Mouse (Mus musculus): Measurements from ENCODE around the gene Olfr1358.
"Not testable (repeated sequence)": the region's sequence is repeated elsewhere in the genome, so short reads cannot be mapped to it uniquely, and the experiment has no call there.

Gene Olfr1358

DNA sequence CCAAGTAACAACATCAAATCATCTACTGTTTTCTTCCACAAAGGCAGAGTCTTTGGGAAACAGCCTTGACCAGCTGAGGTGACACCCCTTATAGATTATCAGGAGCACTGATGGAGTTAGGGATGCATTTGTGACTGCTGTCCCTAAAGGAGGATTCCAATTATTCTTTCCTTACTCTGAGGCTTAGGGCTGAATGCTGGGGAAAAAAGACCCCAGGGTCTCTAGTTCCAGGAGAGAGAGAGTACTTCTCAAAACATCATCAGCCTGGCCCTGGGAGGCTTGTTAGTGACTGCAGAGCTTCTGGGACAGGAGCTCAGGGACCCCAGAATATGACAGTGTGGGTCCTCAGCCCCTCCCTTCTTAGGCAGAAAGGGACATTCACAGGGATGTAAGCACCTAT, at the start of gene Olfr1358:
Gene Olfr1358 (plus strand): TSS at position 301 of the 400 bp plus-strand sequence.
- no peak for DNase-seq (ENCODE audit: low read depth, low spot score)

DNA sequence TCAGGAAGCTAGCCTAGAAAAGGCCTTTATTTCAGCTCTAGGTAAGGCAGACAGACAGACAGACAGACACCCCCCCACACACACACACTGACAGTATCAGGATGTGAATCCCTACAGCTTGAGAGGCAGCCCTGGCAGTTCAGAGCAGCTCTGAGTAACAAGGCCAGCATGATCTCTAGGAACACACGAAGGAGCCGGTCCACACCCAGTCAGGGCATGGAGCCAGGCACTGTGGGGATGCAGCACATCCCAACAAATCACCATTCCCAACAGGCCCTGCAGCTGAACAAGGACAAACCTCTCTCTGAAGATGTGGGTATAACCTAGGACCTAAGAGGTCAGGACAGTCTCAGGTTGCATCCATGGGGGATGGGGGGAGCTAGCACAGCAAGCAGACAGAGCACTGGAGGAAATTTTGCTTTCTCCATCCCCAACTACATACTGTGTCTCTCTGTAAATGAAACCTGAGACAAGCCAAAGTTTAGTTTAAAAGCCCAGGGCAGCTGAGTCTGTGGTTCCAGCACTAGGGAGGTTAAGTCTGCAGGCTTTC, 49.4 kb upstream of the Olfr1358 start:
- DNase-seq (ENCODE audit: low read depth, low spot score) = peak; percentile 77

DNA sequence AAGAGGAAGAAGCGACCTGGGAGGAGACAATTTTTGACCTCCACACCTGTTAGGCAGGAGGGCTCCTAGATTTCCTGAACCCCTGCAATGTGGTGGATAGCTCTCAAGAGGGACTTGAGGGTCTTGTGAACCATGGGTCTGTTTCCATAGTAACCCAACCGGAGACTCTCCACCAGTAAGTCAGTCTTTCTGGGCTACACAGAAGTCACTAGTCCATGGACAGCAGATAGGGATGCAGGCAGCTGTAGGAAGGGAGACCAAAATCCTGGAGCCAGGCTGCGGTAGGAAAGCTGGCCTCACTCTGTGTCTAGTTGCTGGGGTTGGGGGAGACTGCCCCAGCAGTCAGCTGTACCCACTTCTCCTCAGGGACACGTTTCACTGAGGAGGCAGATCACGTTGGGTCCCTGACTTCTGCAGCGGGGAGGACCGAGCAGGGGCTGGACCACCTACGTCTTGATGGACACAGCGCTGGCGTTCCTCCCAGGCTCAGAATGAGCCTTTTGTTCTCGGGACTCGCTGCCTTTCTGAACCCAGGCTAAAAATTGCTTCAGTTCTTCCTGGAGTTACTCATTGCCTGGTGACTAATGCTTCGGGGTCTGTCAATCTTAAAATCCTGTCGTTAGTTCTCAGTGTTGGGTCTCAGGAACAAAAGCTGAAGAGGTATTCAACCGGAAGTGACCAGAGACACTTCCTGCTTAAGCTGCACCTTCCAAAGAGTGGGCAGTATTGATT, 46.5 kb upstream of the Olfr1358 start:
- DNase-seq (ENCODE audit: low read depth, low spot score) = peak; percentile 95

- peak; percentile 33 for DNase-seq (ENCODE audit: low read depth, low spot score)
Observed at GRCm38 (mm10) chr10:78472046-78472445, 45.2 kb upstream of the Olfr1358 start.

DNA sequence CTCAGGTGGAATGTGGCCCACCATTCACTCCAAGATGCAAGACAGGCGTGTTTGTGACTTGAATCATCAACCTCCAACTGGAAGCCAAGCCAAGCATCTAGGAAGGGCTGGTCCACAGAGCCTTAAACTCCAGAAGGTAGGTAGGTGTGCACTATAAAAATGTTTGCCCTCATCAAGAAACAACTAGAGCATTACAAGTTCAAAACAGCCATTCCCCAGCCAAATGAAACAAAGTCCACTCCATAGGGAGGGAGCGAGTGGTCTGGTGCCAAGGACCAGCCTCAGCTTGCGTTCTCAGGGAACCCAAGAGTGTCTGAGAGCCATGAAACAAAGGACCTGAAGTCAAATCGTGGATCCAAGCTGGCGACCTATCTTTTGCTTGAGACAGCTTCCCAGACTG, 43.8 kb upstream of the Olfr1358 start:
- DNase-seq (ENCODE audit: low read depth, low spot score) = no peak

DNA sequence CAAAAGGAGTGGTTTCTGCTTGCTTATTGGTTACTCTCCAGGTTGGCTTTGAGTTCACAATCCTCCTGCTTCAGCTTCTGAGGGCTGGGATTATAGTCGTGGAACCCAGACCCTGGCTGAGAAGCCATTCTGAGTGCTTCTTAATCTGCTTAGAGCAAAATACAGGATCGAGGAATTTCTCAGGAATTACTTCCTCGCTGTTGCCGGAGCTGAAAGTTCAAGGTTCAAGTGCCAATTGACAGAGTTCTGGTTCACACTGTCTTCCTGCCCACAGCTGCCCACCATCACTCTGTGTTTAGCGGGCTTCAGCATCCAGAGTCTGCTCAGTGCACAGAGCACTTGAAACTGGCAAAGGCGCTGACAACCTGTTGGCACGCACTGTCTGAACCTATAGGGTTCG, 42.5 kb upstream of the Olfr1358 start:
- no peak for DNase-seq (ENCODE audit: low read depth, low spot score)

GRCm38 (mm10) chr10:78476821-78477220, 40.4 kb upstream of the Olfr1358 start:
- DNase-seq (ENCODE audit: low read depth, low spot score) = no peak

DNA sequence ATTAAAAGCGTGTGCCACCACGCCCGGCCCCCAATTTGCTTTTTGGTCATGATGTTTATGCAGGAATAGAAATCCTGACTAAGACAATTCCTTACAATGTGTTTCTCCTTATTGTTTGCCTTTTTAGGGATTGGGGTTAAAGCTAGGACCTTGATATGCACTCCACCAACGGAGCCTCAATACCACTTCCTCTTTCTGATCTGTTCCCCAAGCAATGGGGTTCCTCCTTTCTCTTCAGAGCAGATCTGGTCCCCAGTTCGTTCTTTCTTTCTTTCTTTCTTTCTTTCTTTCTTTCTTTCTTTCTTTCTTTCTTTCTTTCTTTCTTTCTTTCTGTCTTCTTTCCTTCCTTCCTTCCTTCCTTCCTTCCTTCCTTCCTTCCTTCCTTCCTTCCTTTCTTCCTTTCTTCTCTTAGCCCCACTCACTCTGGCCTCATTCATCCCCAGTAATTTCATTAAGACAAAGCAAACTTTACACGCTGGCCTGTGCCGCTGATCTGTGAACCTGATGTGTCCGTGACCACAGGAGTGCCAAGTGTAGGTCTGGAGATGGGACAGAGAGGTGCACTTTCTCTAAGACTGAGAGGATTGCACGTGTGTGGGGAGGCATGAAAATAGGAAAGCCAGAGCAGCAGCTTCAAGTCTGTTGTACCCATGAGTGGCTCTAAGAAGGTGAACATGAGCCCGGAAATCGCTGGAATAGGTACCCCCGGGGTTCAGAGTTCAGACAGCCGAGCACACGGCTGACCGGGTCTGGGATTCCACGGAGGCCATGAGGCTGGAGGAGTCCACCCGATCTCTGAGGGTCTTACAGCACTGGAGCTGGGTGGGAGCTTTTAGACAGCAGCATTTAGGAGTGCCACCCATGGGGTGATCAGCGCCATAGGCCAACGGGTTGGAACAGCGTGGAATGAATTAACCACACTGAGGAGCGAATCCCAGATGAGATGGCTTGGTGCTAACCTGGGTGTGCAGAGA, 36.0 kb upstream of the Olfr1358 start:
- DNase-seq (ENCODE audit: low read depth, low spot score) = no peak

DNA sequence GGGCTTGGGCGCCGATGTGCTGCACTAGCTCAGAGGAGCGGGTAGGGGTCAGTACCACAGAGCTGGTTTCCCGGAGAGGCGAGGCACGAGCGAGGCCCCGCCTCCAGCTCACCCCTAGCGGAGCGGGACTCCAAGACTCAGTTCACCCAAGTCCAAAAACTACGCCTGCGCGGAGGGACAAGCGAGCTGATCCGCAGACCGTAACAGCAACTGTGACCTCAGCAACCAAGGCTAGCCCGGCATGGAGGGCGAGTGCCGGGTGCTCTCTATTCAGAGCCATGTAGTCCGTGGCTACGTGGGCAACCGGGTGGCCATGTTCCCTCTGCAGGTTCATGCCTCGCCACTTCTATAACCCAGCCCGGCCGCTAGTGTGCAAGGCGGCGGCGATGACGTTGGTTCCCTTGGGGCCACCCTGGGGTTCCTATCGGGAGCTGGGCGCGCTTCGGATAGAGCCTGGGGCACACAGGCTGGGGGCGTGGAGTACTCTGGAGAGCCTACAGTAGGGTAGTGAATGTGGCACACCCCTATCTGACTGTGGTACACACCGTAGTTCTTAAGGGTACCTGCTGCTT, 35.2 kb upstream of the Olfr1358 start:
- DNase-seq (ENCODE audit: low read depth, low spot score) = no peak

DNA sequence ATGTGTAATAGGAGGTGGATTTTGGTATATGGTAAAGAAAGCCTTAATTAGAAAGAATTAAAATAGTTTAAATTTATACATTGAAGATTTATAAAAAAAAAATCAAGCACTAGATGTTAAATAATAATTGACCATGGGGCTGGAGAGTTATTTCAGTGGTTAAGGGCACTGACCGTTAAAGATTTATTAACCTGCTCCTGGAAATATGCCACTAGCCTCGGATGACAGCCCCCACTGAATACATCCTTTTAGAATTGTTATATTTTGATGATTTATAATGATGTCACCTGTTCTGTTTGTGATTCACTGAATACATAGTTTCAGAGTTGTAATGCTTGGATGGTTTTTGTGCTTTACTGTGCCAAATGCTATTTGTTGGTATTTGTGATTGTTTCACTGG, 31.9 kb upstream of the Olfr1358 start:
- not testable (repeated sequence) for DNase-seq (ENCODE audit: low read depth, low spot score)

DNA sequence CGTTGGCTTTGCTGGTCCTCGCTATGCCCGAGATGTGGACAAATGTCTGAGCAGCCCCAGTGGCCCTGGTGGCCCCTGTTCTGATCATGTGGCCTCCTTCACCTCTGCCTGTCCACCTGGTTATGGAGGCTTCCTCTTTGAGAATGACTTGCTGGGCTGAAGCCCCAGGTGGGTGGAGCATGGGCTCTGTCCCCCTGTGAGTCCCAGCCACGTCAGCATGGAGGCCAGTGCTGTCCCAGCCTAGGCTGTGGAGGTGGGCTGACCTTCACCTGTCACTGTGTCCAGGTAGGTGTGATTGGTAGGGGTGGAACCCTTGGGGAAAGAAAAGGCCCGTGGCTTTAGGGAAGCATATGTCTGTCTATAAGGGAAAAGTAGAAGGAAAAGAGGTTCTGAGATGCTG, 30.4 kb upstream of the Olfr1358 start:
- DNase-seq (ENCODE audit: low read depth, low spot score) = no peak

DNA sequence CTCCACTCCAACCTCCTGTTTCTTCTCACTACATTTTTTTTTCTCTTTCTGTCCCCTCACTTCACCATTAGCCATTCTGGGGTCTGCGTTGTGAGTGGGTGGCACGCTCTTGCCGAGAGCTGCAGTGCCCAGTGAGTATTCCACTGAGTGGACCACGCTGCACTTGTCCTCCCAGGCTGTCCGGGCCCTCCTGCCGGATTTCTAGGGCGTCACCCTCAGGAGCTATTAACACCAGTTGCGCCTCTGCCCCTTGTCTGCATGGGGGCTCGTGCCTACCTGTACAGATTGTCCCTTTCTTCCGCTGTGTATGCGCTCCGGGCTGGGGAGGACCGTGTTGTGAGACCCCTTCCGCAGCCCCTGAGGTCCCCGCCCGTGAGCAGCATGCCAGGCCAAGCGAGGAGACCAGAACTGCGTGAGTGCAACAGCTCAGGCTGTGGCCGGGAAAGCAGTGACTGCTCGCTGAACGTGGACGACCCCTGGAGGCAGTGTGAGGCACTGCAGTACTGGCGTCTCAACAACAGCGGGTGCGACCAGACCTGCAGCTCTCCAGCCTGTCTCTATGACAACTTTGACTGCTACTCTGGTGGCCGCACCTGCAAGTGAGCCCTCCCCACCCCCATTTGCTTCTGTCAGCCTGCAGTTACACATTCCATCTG, 29.7 kb upstream of the Olfr1358 start:
- DNase-seq (ENCODE audit: low read depth, low spot score) = peak; percentile 66

DNA sequence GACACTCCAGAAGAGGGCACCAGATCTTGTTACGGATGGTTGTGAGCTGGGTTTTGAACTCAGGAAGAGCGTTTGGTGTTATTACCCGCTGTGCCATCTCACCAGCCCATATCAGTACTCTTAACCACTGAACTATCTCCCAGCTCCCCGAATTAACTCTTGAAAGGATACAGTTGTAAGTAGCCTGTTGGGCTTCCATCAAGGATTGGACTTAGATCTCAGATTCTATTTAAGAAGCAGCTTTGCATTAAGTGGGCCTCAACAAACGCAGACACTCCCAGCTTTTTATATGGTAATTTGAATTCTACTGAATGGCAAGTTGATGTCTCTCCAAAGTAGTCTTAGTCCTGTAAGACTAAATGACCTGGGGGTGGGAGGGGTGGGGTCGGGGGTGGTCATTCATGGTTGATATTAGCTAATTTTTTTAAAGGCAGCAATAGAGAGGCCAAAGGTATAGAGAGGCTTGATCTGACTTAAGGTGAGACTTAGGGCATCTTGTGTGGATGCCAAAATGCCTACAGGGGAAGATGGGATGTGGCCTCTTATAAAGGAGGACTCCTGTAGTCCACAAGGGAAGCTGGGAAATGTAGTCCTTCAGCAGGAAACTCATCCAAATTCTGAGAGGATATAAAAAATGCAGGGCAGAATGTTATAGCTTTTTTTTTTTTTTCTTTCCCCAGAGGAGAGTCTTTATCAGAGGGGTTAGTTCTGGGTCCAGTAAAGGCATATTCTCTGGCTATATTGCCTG, 14.1 kb upstream of the Olfr1358 start:
- DNase-seq (ENCODE audit: low read depth, low spot score) = no peak

DNA sequence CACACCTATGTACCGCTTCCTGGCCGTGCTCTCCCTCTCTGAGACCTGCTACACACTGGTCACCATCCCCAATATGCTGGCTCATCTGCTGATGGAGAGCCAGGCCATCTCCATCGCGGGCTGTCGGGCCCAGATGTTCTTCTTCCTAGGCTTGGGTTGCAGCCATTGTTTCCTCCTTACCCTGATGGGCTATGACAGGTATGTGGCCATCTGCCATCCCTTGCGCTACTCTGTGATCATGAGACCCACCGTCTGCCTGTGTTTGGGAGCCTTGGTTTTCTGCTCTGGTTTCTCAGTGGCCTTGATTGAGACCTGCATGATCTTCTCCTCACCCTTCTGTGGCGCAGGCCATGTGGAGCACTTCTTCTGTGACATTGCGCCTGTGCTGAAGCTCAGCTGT, 2.6 kb downstream of the Olfr1358 start:
- DNase-seq (ENCODE audit: low read depth, low spot score) = peak; percentile 17

- DNase-seq (ENCODE audit: low read depth, low spot score) = peak; percentile 67
Observed at GRCm38 (mm10) chr10:78520260-78521005, 3.2 kb downstream of the Olfr1358 start.

- DNase-seq (ENCODE audit: low read depth, low spot score) = peak; percentile 28
Observed at GRCm38 (mm10) chr10:78525071-78525470, 7.8 kb downstream of the Olfr1358 start.

- DNase-seq (ENCODE audit: low read depth, low spot score) = peak; percentile 20
Observed at GRCm38 (mm10) chr10:78525511-78525910, 8.3 kb downstream of the Olfr1358 start.

GRCm38 (mm10) chr10:78540943-78541342, 23.7 kb downstream of the Olfr1358 start:
- peak; percentile 70 for DNase-seq (ENCODE audit: low read depth, low spot score)

- peak; percentile 59 for DNase-seq (ENCODE audit: low read depth, low spot score)
Observed at GRCm38 (mm10) chr10:78565070-78565469, 47.8 kb downstream of the Olfr1358 start.

- DNase-seq (ENCODE audit: low read depth, low spot score) = peak; percentile 62
Observed at GRCm38 (mm10) chr10:78569191-78569590, 52.0 kb downstream of the Olfr1358 start.

All from 3T3-L1 (cell line).